Mouse (Mus musculus) heart, adult 2 months (tissue): ENCODE results near the gene Sirt3. TPM values are rescaled to one million over a fixed set of nuclear protein-coding genes. Genes with fewer than 3 reads are reported as not detected.

ENCODE experiments used
- DNase-seq, 2 experiments: peaks; one replicate each; pipeline ENCODE4 v3.0.0; 2021
- H3K27ac ChIP-seq: fragments of 200-600 bp; 2 replicates; pipeline ENCODE4 v1.8.1; 2022
- H3K27me3 ChIP-seq: fragments of 200-500 bp; 2 replicates; pipeline ENCODE4 v1.6.1; 2012; ENCODE audit warnings: mild to moderate bottlenecking, low read length, inconsistent platforms, mixed read lengths; ENCODE audit not compliant: control insufficient read depth, insufficient read depth
- H3K36me3 ChIP-seq: fragments of 200-500 bp; 2 replicates; pipeline ENCODE4 v1.6.1; 2012; ENCODE audit warnings: low read length, inconsistent platforms; ENCODE audit not compliant: control insufficient read depth, insufficient read depth
- H3K4me1 ChIP-seq: fragments of 200-500 bp; 2 replicates; pipeline ENCODE4 v1.6.1; 2011; ENCODE audit warnings: low read length; ENCODE audit not compliant: control insufficient read depth, insufficient read depth
- H3K4me3 ChIP-seq: fragments of 200-600 bp; 2 replicates; pipeline ENCODE4 v1.8.1; 2022
- H3K79me2 ChIP-seq: fragments of 200-500 bp; replicated peaks from 2 replicates; pipeline ENCODE4 v1.6.1; 2012; ENCODE audit warnings: mild to moderate bottlenecking, inconsistent platforms, low read length, moderate library complexity, mixed read lengths; ENCODE audit not compliant: control insufficient read depth, insufficient read depth
- H3K9ac ChIP-seq: fragments of 200-500 bp; 2 replicates; pipeline ENCODE4 v1.6.1; 2012; ENCODE audit warnings: low read depth, mild to moderate bottlenecking, control low read depth, inconsistent platforms, low read length, mixed read lengths
- CTCF ChIP-seq: fragments of 200-600 bp; IDR thresholded peaks from 2 replicates; pipeline ENCODE4 v1.8.1; 2022; ENCODE audit warnings: antibody characterized with exemption, mild to moderate bottlenecking, moderate library complexity
- EP300 ChIP-seq: fragments of 200-500 bp; IDR thresholded peaks from 2 replicates; pipeline ENCODE4 v1.6.1; 2011; ENCODE audit warnings: low read depth, low read length, control low read depth; ENCODE audit not compliant: insufficient read depth
- POLR2A ChIP-seq: fragments of 200-500 bp; IDR thresholded peaks from 2 replicates; pipeline ENCODE4 v1.6.1; 2011; ENCODE audit warnings: mild to moderate bottlenecking, low read depth, low read length, control low read depth; ENCODE audit not compliant: insufficient read depth
- WGBS: fragments of 180-500 bp; shearing (Covaris S2); methylation state at CpG from one replicate; pipeline ENCODE4 v1.1.7; 2018; 5-methylcytosine and 5-hydroxymethylcytosine counted together
- intact Hi-C: fragments of 180-260 bp; cut with DNase I; formaldehyde crosslinking; loops from one replicate; pipeline ENCODE4 v1.15.1; 2025
- long read RNA-seq: library from polyadenylated mRNA; stranded (forward); transcript quantifications from one replicate; pipeline ENCODE4 v2.0.0, GENCODE M21; 2021
- polyA plus RNA-seq: library from polyadenylated mRNA; depleted of rRNA; stranded (reverse); fragments of >200 nt; gene quantifications from 2 replicates; pipeline ENCODE4 v1.2.3, GENCODE M21; 2012; rRNA removed
- total RNA-seq, 2 experiments: library from RNA; stranded (reverse); gene quantifications; 2 replicates each; pipeline ENCODE4 v1.2.3; 2021

Sirt3 gene
- total RNA-seq (10 to 100 TPM; 53.1 to 60.6 TPM), polyA plus RNA-seq (86.9 and 100 TPM in 2 replicates)
- long read RNA-seq, transcript Sirt3-202 (7 exons, 1,416 nt) = major isoform, 11 of 78 reads
- long read RNA-seq, partial matches to known transcripts = 4 of 78 reads
- long read RNA-seq, other reads (novel, unspliced or antisense) = 60 of 78 reads

- H3K27ac ChIP-seq = peak within 1 kb of the TSS; percentile 91
- H3K36me3 ChIP-seq = no peaks in the 10 kb centered on the region
- intact Hi-C loops = loop anchor here (1.0 to 5.0 kb wide), 2 partner anchors 25 to 35 kb away; partner anchors contain the start of genes Bet1l, Odf3 and Scgb1c1
- DNase-seq = peak; percentile 95
- peaks cover 2% of the 10 kb centered on the region for H3K4me1 ChIP-seq
- no peaks in the 10 kb centered on the region; the same call in 1 of the 2 replicates for H3K79me2 ChIP-seq
- TF ChIP-seq CTCF (peak; percentile 6; the same call in 1 of the 2 replicates), POLR2A (peak; percentile 64), EP300 (0 out of 2 replicates have a peak, but pooled peaks have one; percentile 22)
- H3K27me3 ChIP-seq = no peaks in the 10 kb centered on the region
- H3K4me3 ChIP-seq = peak within 1 kb of the TSS; percentile 72
- under 1% methylated on average over 59 of the region's 59 CpGs for WGBS
- peak within 1 kb of the TSS; percentile 83 for H3K9ac ChIP-seq
Observed at GRCm38 (mm10) chr7:140881696-140882468, at the start of gene Sirt3, which contains the start of gene Psmd13. Gene Sirt3, minus strand, starts transcription at chr7:140882309. Gene Psmd13, plus strand, starts transcription at chr7:140881968.

GRCm38 (mm10) chr7:140927181-140927580, 45.1 kb upstream of the Sirt3 start:
- 81% methylated on average over 6 of the region's 6 CpGs for WGBS
- TF ChIP-seq CTCF (no peak), POLR2A (no peak), EP300 (no peak)

GRCm38 (mm10) chr7:140923070-140923775, 41.1 kb upstream of the Sirt3 start:
- 24% methylated on average over 30 of the region's 30 CpGs for WGBS
- Histone ChIP-seq H3K36me3 (no peaks in the 10 kb centered on the region), H3K4me3 (peak overlapping the region; percentile 30), H3K27ac (no peak overlapping the region), H3K4me1 (peaks cover 4% of the 10 kb centered on the region), H3K27me3 (peaks cover 18% of the 10 kb centered on the region), H3K79me2 (no peaks in the 10 kb centered on the region), H3K9ac (no peak overlapping the region)
- TF ChIP-seq EP300 (no peak), CTCF (no peak), POLR2A (no peak)
- DNase-seq = no peak
- intact Hi-C loops = no loop called here

More at GRCm38 (mm10) chr7:140927181-140927580, 45.1 kb upstream of the Sirt3 start:
- intact Hi-C loops = no loop called here
- Histone ChIP-seq H3K9ac (no peak overlapping the region), H3K27ac (no peak overlapping the region), H3K4me1 (peaks cover 3% of the 10 kb centered on the region), H3K36me3 (no peaks in the 10 kb centered on the region), H3K79me2 (no peaks in the 10 kb centered on the region), H3K27me3 (peaks cover 10% of the 10 kb centered on the region), H3K4me3 (no peak overlapping the region)
- DNase-seq = no peak

- peaks cover 18% of the 10 kb centered on the region for H3K27me3 ChIP-seq
Observed at GRCm38 (mm10) chr7:140922398-140923069, 40.4 kb upstream of the Sirt3 start.

DNA sequence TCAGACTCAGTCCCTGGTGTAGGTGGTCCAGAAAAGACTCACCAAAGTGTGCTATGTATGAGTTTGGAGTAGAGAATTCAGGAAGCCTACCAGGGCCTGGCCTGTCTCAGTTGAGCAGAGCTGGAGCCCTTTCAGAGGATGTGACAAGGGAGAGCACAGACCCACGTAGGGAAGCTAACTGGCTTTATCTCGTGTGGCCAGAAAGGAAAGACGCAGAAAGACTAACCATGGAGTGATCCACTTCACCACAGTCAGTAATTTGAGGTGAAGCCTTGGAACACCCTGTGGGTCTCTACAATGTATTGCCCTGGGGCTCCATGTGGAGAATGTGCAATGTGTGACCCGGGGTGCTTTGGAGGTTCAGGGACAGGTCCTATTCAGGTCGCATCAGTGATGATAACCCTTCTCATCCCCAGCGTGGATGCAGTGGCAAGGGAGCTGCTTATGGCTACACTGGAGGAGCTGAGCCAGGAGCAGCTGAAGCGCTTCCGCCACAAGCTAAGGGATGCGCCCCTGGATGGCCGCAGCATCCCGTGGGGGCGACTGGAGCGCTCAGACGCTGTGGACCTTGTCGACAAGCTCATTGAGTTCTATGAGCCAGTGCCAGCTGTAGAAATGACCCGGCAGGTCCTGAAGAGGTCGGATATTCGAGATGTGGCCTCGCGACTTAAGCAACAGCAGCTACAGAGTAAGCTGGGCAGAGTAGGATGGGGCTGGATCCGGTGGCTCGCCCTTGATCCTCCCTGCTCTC, 39.3 kb upstream of the Sirt3 start:
- Histone ChIP-seq H3K36me3 (no peaks in the 10 kb centered on the region), H3K27me3 (peaks cover 18% of the 10 kb centered on the region), H3K4me3 (no peak overlapping the region), H3K79me2 (no peaks in the 10 kb centered on the region), H3K9ac (no peak overlapping the region), H3K27ac (no peak overlapping the region), H3K4me1 (peaks cover 4% of the 10 kb centered on the region)
- TF ChIP-seq POLR2A (no peak), CTCF (no peak), EP300 (no peak)
- intact Hi-C loops = no loop called here
- DNase-seq = no peak
- 30% methylated on average over 22 of the region's 22 CpGs for WGBS

More at GRCm38 (mm10) chr7:140922398-140923069, 40.4 kb upstream of the Sirt3 start:
- H3K79me2 ChIP-seq = no peaks in the 10 kb centered on the region
- H3K4me1 ChIP-seq = peaks cover 4% of the 10 kb centered on the region
- 1% methylated on average over 49 of the region's 49 CpGs for WGBS
- H3K4me3 ChIP-seq = peak overlapping the region; percentile 30
- H3K36me3 ChIP-seq = no peaks in the 10 kb centered on the region
- DNase-seq = peak; percentile 64 to 75
- TF ChIP-seq POLR2A = no peak
- H3K9ac ChIP-seq = no peak overlapping the region
- H3K27ac ChIP-seq = no peak overlapping the region
- intact Hi-C loops = no loop called here
